Mouse (Mus musculus): ENCODE results near the gene Fbln2.

- TF ChIP-seq POLR2A (IDR thresholded peaks at IDR 0.05; ENCODE audit: borderline replicate concordance, control insufficient read depth, low read depth, low read length), result no peak
- TF ChIP-seq CTCF (IDR thresholded peaks at IDR 0.05; ENCODE audit: control insufficient read depth, insufficient read depth, low read length), result no peak
These were observed 26.8 kb upstream of the Fbln2 start for GRCm38 (mm10) chr6:91185502-91185901.

Measured in bone marrow, adult 2 months (tissue).